Mouse (Mus musculus): ENCODE data around the gene Pth2. TPM values are rescaled to one million over a fixed set of nuclear protein-coding genes. Genes with fewer than 3 reads are reported as not detected.

The Pth2 gene
- total and polyA plus RNA-seq, 3 experiments, result not detected

GRCm38 (mm10) chr7:45195341-45196175 lies 14.8 kb downstream of the Pth2 start:
- Histone ChIP-seq H3K4me1 (ENCODE audit: control insufficient read depth in 1 of 2, insufficient read depth in 2 of 2, low read length in 2 of 2) (peaks cover 19 to 30% of the 10 kb centered on the region in 2 experiments), H3K9ac (ENCODE audit: control insufficient read depth, low read depth, low read length, poor library complexity, severe bottlenecking) (no peak overlapping the region), H3K27me3 (ENCODE audit: control insufficient read depth in 1 of 2, insufficient read depth in 2 of 2, low read length in 2 of 2) (no peaks in the 10 kb centered on the region), H3K4me3 (ENCODE audit: control insufficient read depth in 1 of 2, insufficient read depth in 1 of 2, low read depth in 2 of 2, low read length in 2 of 2) (no peak overlapping the region), H3K79me2 (ENCODE audit: control insufficient read depth, insufficient read depth, low read length, poor library complexity) (no peaks in the 10 kb centered on the region), H3K27ac (ENCODE audit: control insufficient read depth, low read depth, low read length) (no peak overlapping the region), H3K36me3 (ENCODE audit: control insufficient read depth in 1 of 2, insufficient read depth in 2 of 2, low read length in 2 of 2) (peaks cover 0 to 8% of the 10 kb centered on the region in 2 experiments; a peak in 2 of 4 replicates), H3K9me3 (replicated peaks; ENCODE audit: insufficient read depth, low read length) (no peaks in the 10 kb centered on the region)
- no peak for DNase-seq (ENCODE audit: low read depth, low spot score)
- TF ChIP-seq MAX (IDR thresholded peaks at IDR 0.05; ENCODE audit: low read length) (no peak), MXI1 (IDR thresholded peaks at IDR 0.05; ENCODE audit: low read depth, low read length) (no peak), USF2 (IDR thresholded peaks at IDR 0.05; ENCODE audit: borderline replicate concordance in 1 of 2, insufficient read depth in 1 of 2, low read depth in 1 of 2, low read length in 2 of 2) (no peak), RCOR1 (IDR thresholded peaks at IDR 0.05; ENCODE audit: low read depth, low read length) (no peak), CHD1 (IDR thresholded peaks at IDR 0.05; ENCODE audit: low read depth, low read length) (no peak), BHLHE40 (IDR thresholded peaks at IDR 0.05; ENCODE audit: borderline replicate concordance, low read depth, low read length) (no peak), ZMIZ1 (IDR thresholded peaks at IDR 0.05; ENCODE audit: low read depth, low read length) (no peak), GABPA (IDR thresholded peaks at IDR 0.05; ENCODE audit: low read depth, low read length) (no peak), KAT2A (conservative IDR thresholded peaks at IDR 0.05; ENCODE audit: low read depth, low read length) (no peak), USF1 (IDR thresholded peaks at IDR 0.05; ENCODE audit: low read depth, low read length) (no peak), E2F4 (IDR thresholded peaks at IDR 0.05; ENCODE audit: borderline replicate concordance, low read depth, low read length) (no peak), GATA1 (IDR thresholded peaks at IDR 0.05; ENCODE audit: low read depth, low read length) (no peak), UBTF (IDR thresholded peaks at IDR 0.05; ENCODE audit: borderline replicate concordance, insufficient read depth, low read depth, low read length) (no peak), ELF1 (IDR thresholded peaks at IDR 0.05; ENCODE audit: low read depth, low read length) (no peak), MYB (IDR thresholded peaks at IDR 0.05; ENCODE audit: low read depth, low read length) (no peak), ETS1 (IDR thresholded peaks at IDR 0.05; ENCODE audit: low read depth, low read length) (no peak)

- H3K79me2 ChIP-seq (ENCODE audit: control insufficient read depth, insufficient read depth, low read length, poor library complexity), result no peaks in the 10 kb centered on the region
- TF ChIP-seq JUND (IDR thresholded peaks at IDR 0.05; ENCODE audit: low read depth, low read length) (no peak), USF1 (IDR thresholded peaks at IDR 0.05; ENCODE audit: low read depth, low read length) (no peak), UBTF (IDR thresholded peaks at IDR 0.05; ENCODE audit: borderline replicate concordance, insufficient read depth, low read depth, low read length) (no peak)
- H3K4me3 ChIP-seq (ENCODE audit: control insufficient read depth in 1 of 2, insufficient read depth in 1 of 2, low read depth in 2 of 2, low read length in 2 of 2), result no peak overlapping the region
- H3K9me3 ChIP-seq (replicated peaks; ENCODE audit: insufficient read depth, low read length), result no peaks in the 10 kb centered on the region
- H3K4me1 ChIP-seq (ENCODE audit: control insufficient read depth in 1 of 2, insufficient read depth in 2 of 2, low read length in 2 of 2), result peaks cover 17 to 24% of the 10 kb centered on the region in 2 experiments
- DNase-seq (ENCODE audit: low read depth, low spot score), result no peak
- H3K27me3 ChIP-seq (ENCODE audit: control insufficient read depth in 1 of 2, insufficient read depth in 2 of 2, low read length in 2 of 2), result no peaks in the 10 kb centered on the region
- peaks cover 0 to 6% of the 10 kb centered on the region in 2 experiments; a peak in 2 of 4 replicates for H3K36me3 ChIP-seq (ENCODE audit: control insufficient read depth in 1 of 2, insufficient read depth in 2 of 2, low read length in 2 of 2)
- H3K27ac ChIP-seq (ENCODE audit: control insufficient read depth, low read depth, low read length), result no peak overlapping the region
- H3K9ac ChIP-seq (ENCODE audit: control insufficient read depth, low read depth, low read length, poor library complexity, severe bottlenecking), result no peak overlapping the region
These were observed 15.4 kb downstream of the Pth2 start for GRCm38 (mm10) chr7:45196176-45196535.

Data from MEL (cell line).